Mouse (Mus musculus): ENCODE results near the gene Fbxw7. TPM values are rescaled to one million over a fixed set of nuclear protein-coding genes. Genes with fewer than 3 reads are reported as not detected.

Fbxw7 gene
- polyA plus RNA-seq, 1 experiment from 2014 or later: 8.9 TPM

DNA sequence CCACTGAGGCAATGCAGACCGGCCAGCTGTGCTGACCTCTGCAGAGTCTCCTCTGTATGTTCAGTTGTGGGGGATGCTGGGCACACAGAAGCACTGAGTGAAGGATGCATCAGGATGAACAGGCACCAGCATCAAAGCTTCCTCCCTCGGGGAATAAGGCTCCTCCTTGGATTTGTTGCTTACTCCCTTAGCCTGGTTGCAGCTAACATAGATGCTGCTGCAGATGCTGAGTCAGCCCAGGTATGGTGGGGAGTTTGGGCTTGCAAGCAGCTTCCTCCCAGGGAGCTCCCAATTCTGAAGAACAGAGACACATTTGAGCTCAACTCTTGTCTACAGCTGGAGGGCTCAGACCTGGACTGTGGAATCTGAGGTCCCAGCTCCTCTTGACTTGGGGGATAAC is 209.2 kb downstream of the Fbxw7 start:
- WGBS: 64% methylated on average over 2 of the region's 2 CpGs
- peaks cover 0 to 2% of the 10 kb centered on the region in 2 experiments; a peak in 1 of 4 replicates for H3K4me1 ChIP-seq (ENCODE audit: control insufficient read depth in 2 of 2, insufficient read depth in 2 of 2, low read length in 2 of 2)
- no peak overlapping the region for H3K4me2 ChIP-seq (ENCODE audit: low read length)
- H3K4me3 ChIP-seq (ENCODE audit: control insufficient read depth in 1 of 2, insufficient read depth in 1 of 2, low read depth in 1 of 2, low read length in 2 of 2): no peak overlapping the region
- no peak overlapping the region for H3K27ac ChIP-seq (replicated peaks in 1 of 2; ENCODE audit: control insufficient read depth in 1 of 2, insufficient read depth in 1 of 2, low read depth in 2 of 2, low read length in 2 of 2)
- no peaks in the 10 kb centered on the region for H3K36me3 ChIP-seq (ENCODE audit: control insufficient read depth, insufficient read depth, low read length)
- H3K27me3 ChIP-seq (ENCODE audit: control insufficient read depth, insufficient read depth, low read length): no peaks in the 10 kb centered on the region
- no peak for ATAC-seq (ENCODE audit: insufficient number of reproducible peaks, insufficient read depth, low FRiP score, low read depth)
- H3K9ac ChIP-seq (ENCODE audit: low read length): no peak overlapping the region
- H3K9me3 ChIP-seq (ENCODE audit: control insufficient read depth, low read length): no peaks in the 10 kb centered on the region

DNA sequence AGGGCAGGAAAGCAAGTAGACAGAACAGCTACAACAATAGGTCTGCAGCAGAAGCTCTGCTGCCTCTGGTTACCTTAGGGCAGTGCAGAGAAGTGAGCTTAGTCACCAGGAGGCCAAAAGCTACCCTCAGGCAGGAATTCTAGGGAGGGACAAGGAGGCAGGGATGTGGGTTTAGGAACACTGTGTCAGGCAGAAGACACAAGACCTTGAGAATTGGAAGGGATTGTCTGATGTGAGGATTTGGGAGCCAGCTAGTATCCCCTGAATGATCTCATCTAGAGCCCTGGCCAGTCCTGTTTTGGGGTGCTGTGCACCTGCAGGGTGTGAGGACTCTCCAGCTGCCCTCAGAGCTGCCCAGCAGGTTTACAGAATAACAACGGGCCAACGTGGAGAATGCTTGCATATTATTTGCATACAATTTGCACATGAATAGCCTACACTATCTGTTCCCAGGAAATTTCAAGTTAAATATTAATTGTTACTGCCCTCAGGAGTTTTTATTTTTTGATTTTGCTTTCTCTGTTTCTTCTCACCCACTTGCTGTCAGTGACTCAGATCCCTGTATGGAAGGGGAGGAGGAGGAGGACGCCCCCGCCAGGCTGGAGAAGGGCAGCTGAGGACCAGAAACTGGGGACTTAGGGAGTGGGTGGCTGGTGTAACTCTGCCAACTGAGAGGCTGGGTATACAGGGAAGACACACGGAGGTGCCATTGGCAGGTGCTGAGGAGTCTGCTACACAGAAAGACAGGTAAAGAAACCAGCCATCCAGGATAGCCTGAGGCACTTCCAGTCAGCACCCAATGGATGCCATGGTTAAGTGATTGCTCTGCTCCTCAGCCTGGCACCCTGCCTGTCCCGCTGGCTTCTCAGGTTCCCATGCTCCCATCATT is 210.0 kb downstream of the Fbxw7 start:
- Histone ChIP-seq H3K27me3 (ENCODE audit: control insufficient read depth, insufficient read depth, low read length) (no peaks in the 10 kb centered on the region), H3K9ac (ENCODE audit: low read length) (no peak overlapping the region), H3K9me3 (ENCODE audit: control insufficient read depth, low read length) (no peaks in the 10 kb centered on the region), H3K4me3 (ENCODE audit: control insufficient read depth in 1 of 2, insufficient read depth in 1 of 2, low read depth in 1 of 2, low read length in 2 of 2) (no peak overlapping the region), H3K4me1 (ENCODE audit: control insufficient read depth in 2 of 2, insufficient read depth in 2 of 2, low read length in 2 of 2) (peaks cover 0 to 2% of the 10 kb centered on the region in 2 experiments; a peak in 1 of 4 replicates), H3K27ac (replicated peaks in 1 of 2; ENCODE audit: control insufficient read depth in 1 of 2, insufficient read depth in 1 of 2, low read depth in 2 of 2, low read length in 2 of 2) (no peak overlapping the region), H3K4me2 (ENCODE audit: low read length) (no peak overlapping the region), H3K36me3 (ENCODE audit: control insufficient read depth, insufficient read depth, low read length) (no peaks in the 10 kb centered on the region)
- no peak for ATAC-seq (ENCODE audit: insufficient number of reproducible peaks, insufficient read depth, low FRiP score, low read depth)
- WGBS: 38% methylated on average over 6 of the region's 6 CpGs

Other genes with a start within 250 kb of the Fbxw7 start
- 57.4 and 58.2 TPM in 2 replicates for gene Arfip1, start 232.6 kb upstream of the Fbxw7 start, polyA plus RNA-seq (2014; fragmentation: Nextera tagmentation; extraction: Ambion mirVana)
- 0.20 and 0.26 TPM in 2 replicates for gene Tigd4, start 221.7 kb upstream of the Fbxw7 start, polyA plus RNA-seq (2014; fragmentation: Nextera tagmentation; extraction: Ambion mirVana)
- gene Tmem154, start 149.1 kb upstream of the Fbxw7 start, polyA plus RNA-seq (2014; fragmentation: Nextera tagmentation; extraction: Ambion mirVana): 1.2 and 1.8 TPM in 2 replicates